16 mouse cellular contexts compared by ENCODE assay signal in the genomic region with DNA sequence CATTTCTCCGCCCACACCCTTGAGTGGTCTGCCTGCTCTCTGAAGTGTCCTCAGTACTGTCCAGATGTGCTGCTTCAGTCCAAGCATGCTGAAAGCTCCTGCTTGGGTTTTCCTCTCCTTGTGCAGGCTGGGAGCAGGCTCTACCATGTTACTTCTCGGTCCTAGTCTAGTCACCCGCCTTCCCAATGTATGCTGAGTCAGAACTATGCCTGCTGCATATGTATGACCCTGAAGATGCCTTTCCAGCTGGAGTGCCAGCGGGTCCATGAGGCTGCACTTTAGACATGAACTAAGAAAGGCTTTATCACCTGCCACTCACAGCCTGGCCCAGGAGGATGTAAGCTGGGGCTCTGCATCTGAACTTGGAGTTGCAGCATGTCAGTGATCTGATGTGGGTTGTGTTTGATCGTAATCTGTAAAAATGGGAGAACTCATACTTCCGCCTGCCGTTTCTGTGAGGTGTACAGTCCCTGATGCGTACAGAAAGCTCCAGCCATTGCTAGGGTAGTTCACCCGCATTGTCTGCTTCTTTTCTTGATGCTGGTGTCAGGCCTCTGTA. TPM values are rescaled to one million over a fixed set of nuclear protein-coding genes. Genes with fewer than 3 reads are reported as not detected.
A peak's percentile ranks its signal among the peaks of the same experiment; 100 is the strongest.
DNase-seq lines count a peak whose midpoint lies in the region; ATAC-seq lines count a peak whose summit lies in the region.
"Had no signal": no experiment of that assay in that cellular context is flagged by ENCODE, and none has a peak within 500 bp of the region (broad histone marks: within the 10 kb centered on the region; RNA-seq: fewer than 3 reads in every experiment).

No protein-coding gene starts in this region.

- peak; percentile 66 for ATAC-seq in frontal cortex, adult (ENCODE audit: low TSS enrichment)
- ATAC-seq in megakaryocyte, adult 5-6 weeks (ENCODE audit: poor library complexity, severe bottlenecking): peak; percentile 61
- ATAC-seq in granulocyte monocyte progenitor cell, adult 5-6 weeks (replicated peaks; ENCODE audit: poor library complexity, severe bottlenecking): no peak
- ATAC-seq: forebrain, embryonic 15.5 days; midbrain, embryonic 16.5 days had no signal

- no peak for DNase-seq in frontal cortex, postnatal 36 days (ENCODE audit: low spot score in 2 of 2)
- DNase-seq in CD8-positive naive resting alpha-beta T cell, adult 2 months (ENCODE audit: low read depth in 2 of 2, low spot score in 2 of 2): peak; percentile 38 to 54
- DNase-seq in thymus, postnatal 10 days (ENCODE audit: low spot score in 2 of 2): peak; percentile 49
- no peak for DNase-seq in cerebellum, postnatal 10 days
- no peak for DNase-seq in left cerebral cortex, postnatal 4 days
- DNase-seq: cerebellum, adult 11 months; kidney, adult 18-20 months; kidney, postnatal 10 days; right cerebral cortex, postnatal 4 days had no signal

- intact Hi-C loops in left cerebral cortex, postnatal 4 days (cut with DNase I): no loop called here

RNA-seq across cellular contexts. Expression of a gene that starts 13.8 kb away (rescaled TPM):
- 22.1 and 22.2 TPM in 2 replicates for total RNA-seq in megakaryocyte, adult 5-6 weeks (2015)
- total RNA-seq in megakaryocyte, adult 5-6 weeks (2017): 33.4 and 38.1 TPM in 2 replicates
- total RNA-seq in granulocyte monocyte progenitor cell, adult 5-6 weeks (2014; fragmentation: Nextera tagmentation): 11.8 and 20.1 TPM in 2 replicates
- 11.8 and 15.4 TPM in 2 replicates for total RNA-seq in granulocyte monocyte progenitor cell, adult 5-6 weeks (2017)
- total RNA-seq in left cerebral cortex, postnatal 4 days (2021): 10 to 100 TPM; 21.5 to 23.8 TPM

RNA-seq across cellular contexts. Expression of a gene that starts 14.3 kb away (rescaled TPM):
- 31.1 and 31.9 TPM in 2 replicates for total RNA-seq in megakaryocyte, adult 5-6 weeks (2015)
- total RNA-seq in megakaryocyte, adult 5-6 weeks (2017): 39.2 and 42.4 TPM in 2 replicates
- total RNA-seq in granulocyte monocyte progenitor cell, adult 5-6 weeks (2014; fragmentation: Nextera tagmentation): 97.0 and 127 TPM in 2 replicates
- total RNA-seq in granulocyte monocyte progenitor cell, adult 5-6 weeks (2017): 74.4 and 109 TPM in 2 replicates
- 100 to 1,000 TPM; 119 to 120 TPM for total RNA-seq in left cerebral cortex, postnatal 4 days (2021)

RNA-seq across cellular contexts. Expression of a gene that starts 28.5 kb away (rescaled TPM):
- 0.58 and 0.71 TPM in 2 replicates for total RNA-seq in megakaryocyte, adult 5-6 weeks (2015)
- 0.22 and 0.57 TPM in 2 replicates for total RNA-seq in megakaryocyte, adult 5-6 weeks (2017)
- total RNA-seq in granulocyte monocyte progenitor cell, adult 5-6 weeks (2014; fragmentation: Nextera tagmentation): not detected in 2 replicates
- total RNA-seq in granulocyte monocyte progenitor cell, adult 5-6 weeks (2017): not detected in 2 replicates
- 10 to 100 TPM; 46.4 to 49.0 TPM for total RNA-seq in left cerebral cortex, postnatal 4 days (2021)
- total RNA-seq: megakaryocyte progenitor cell, adult 5-6 weeks had no signal

RNA-seq across cellular contexts. Expression of a gene that starts 29.8 kb away (rescaled TPM):
- 3.2 TPM in 2 replicates for total RNA-seq in megakaryocyte, adult 5-6 weeks (2015)
- 4.9 and 10.0 TPM in 2 replicates for total RNA-seq in megakaryocyte, adult 5-6 weeks (2017)
- 1.7 TPM in 1 of 2 replicates, not detected in the other for total RNA-seq in granulocyte monocyte progenitor cell, adult 5-6 weeks (2014; fragmentation: Nextera tagmentation)
- 1.7 TPM in 1 of 2 replicates, not detected in the other for total RNA-seq in granulocyte monocyte progenitor cell, adult 5-6 weeks (2017)
- 1 to 10 TPM; 3.1 to 3.5 TPM for total RNA-seq in left cerebral cortex, postnatal 4 days (2021)
- total RNA-seq: heart, adult 8-10 months; megakaryocyte progenitor cell, adult 5-6 weeks had no signal

RNA-seq across cellular contexts. Expression of a gene that starts 57.5 kb away (rescaled TPM):
- 2.0 and 2.8 TPM in 2 replicates for total RNA-seq in megakaryocyte, adult 5-6 weeks (2015)
- total RNA-seq in megakaryocyte, adult 5-6 weeks (2017): 2.7 and 16.8 TPM in 2 replicates
- 2.3 and 6.4 TPM in 2 replicates for total RNA-seq in granulocyte monocyte progenitor cell, adult 5-6 weeks (2014; fragmentation: Nextera tagmentation)
- 2.4 and 3.6 TPM in 2 replicates for total RNA-seq in granulocyte monocyte progenitor cell, adult 5-6 weeks (2017)
- total RNA-seq in left cerebral cortex, postnatal 4 days (2021): 1 to 10 TPM; 1.9 to 3.0 TPM

Comparison
In these comparisons a context has a peak if more than half of its experiments do, and no peak if none do; other contexts are left out.
1. DNase-seq: peak in CD8-positive naive resting alpha-beta T cell, adult 2 months (2 of 2) and thymus, postnatal 10 days (2 of 2); none in frontal cortex, postnatal 36 days (0 of 2), cerebellum, postnatal 10 days (0 of 2) and left cerebral cortex, postnatal 4 days (single experiment).
2. RNA of a gene that starts 28.5 kb away (total RNA-seq): 46.4 to 49.0 TPM in left cerebral cortex, postnatal 4 days; 0.22 to 0.71 TPM in megakaryocyte, adult 5-6 weeks and not detected in granulocyte monocyte progenitor cell, adult 5-6 weeks; every median in the first group is over 10 times any median in the second.